Mouse (Mus musculus) urinary bladder, postnatal 10 days (tissue): ENCODE data around the gene Tgoln1.

Source experiments
- DNase-seq: peaks from one replicate; pipeline ENCODE4 v3.0.0; 2022; ENCODE audit warnings: low spot score

The Tgoln1 gene

DNA sequence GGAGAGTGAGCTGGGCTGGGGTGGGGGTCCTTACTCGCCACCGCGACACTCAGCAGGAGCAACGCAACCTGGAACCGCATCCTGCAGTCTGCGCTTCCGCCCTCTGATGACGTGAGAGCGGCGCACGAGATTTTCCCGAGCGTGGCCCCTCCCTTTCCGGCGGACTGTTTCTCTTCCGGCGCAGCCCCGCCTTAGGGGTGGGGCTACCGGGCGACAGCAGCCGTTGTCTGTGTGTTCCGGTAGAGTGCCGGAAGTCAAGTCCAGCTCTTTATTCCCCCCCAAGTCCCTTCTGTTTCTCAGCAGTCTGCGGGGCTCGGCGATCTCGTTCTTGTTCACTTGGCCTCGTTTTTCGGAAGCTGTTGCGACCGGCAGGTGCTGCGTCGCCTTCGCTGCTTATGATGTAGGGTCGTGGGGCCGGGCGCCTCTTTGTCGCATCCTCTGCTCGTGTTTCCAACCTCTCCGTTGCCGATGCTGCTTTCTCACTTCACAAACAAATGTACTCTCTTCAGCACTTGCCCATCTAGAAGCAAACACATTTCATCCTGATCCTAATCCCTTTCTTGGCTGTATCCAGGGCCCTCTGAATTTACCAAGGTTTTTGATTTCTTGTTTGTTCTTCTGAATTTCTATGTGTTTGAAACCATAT lies at the start of gene Tgoln1:
Gene Tgoln1, minus strand, starts transcription at position 358 of the 646 bp plus-strand sequence.
- DNase-seq, result peak; percentile 64

- DNase-seq, result no peak
Measured at GRCm38 (mm10) chr6:72664290-72664689, 47.5 kb upstream of the Tgoln1 start.

DNA sequence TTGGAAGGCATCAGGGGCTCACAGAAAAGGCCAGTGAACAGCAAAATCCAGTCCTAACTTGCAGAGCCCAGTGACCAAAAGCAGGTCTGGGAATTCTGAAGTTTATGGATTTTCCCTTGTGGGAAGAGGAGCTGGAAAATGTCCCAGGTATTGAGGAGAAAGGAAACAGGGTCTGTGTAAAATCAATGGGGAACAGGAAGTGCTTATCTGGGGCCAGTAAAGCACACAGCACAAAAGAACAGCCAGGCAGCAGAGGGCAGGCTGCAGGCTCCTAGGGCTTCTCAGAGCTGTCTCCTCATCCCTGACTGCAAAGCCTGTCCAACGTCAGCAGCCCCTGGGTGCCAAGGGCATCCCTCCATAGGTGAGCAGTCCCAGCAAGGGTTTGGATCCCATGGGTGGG lies 46.2 kb upstream of the Tgoln1 start:
- DNase-seq, result no peak

DNA sequence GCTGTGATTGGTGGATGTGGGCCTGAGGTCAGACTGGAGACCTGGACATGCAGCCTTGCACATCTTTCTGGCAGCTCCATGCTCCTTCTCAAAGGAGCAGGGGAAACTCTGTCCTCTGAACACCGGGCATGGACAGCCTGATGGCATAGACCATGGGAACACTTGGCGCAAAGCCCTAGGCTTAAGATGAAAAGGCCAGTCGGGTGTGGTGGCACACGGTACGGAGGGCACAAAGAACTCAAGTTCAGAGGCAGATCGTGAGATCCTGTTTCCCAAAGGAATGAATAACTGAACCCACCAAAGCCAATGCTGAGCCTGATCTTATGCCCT lies 43.6 kb upstream of the Tgoln1 start:
- DNase-seq, result no peak

GRCm38 (mm10) chr6:72659717-72660390 lies 43.1 kb upstream of the Tgoln1 start:
- no peak for DNase-seq

DNA sequence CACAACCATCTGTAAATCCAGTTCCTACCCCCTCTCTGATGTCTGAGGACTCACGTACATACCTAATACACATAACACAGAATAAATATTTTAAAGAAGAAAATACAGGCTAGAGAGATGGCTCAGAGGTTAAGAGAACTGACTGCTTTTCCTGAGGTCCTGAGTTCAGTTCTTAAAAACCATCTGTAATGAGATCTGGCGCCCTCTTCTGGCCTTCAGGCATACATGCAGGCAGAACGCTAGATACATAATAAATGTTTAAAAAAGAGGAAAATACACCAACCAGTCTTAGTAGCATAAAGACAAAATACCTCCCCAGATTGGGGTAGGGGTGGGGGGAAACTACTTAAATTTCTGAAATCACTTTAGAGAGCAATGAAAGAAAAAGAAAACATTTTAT lies 41.2 kb upstream of the Tgoln1 start:
- no peak for DNase-seq

DNA sequence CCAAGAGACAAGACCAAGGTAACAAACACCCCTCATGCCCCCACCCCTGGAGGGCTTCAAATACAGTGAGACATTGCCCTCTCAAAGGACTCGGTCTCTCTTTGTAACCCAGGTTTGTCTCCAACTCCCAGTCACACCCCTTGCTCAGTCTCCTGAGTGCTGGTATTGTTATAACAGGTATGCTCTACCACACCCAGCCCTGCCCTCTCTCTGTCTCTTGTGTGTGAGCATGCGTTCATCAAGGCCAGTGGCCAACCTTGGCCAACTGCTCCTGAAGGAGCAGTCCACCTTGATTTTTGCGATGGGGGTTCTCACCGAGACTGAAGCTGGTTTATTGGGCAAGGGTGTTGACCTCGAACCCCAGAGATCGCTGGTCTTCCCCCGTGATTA lies 39.2 kb upstream of the Tgoln1 start:
- DNase-seq, result no peak

- no peak for DNase-seq
Measured at GRCm38 (mm10) chr6:72655309-72656052, 38.7 kb upstream of the Tgoln1 start.

- no peak for DNase-seq
Measured at GRCm38 (mm10) chr6:72654355-72654754, 37.6 kb upstream of the Tgoln1 start.

- no peak for DNase-seq
Measured at GRCm38 (mm10) chr6:72653419-72653818, 36.6 kb upstream of the Tgoln1 start.

GRCm38 (mm10) chr6:72650338-72650851 lies 33.6 kb upstream of the Tgoln1 start:
- DNase-seq, result no peak

DNA sequence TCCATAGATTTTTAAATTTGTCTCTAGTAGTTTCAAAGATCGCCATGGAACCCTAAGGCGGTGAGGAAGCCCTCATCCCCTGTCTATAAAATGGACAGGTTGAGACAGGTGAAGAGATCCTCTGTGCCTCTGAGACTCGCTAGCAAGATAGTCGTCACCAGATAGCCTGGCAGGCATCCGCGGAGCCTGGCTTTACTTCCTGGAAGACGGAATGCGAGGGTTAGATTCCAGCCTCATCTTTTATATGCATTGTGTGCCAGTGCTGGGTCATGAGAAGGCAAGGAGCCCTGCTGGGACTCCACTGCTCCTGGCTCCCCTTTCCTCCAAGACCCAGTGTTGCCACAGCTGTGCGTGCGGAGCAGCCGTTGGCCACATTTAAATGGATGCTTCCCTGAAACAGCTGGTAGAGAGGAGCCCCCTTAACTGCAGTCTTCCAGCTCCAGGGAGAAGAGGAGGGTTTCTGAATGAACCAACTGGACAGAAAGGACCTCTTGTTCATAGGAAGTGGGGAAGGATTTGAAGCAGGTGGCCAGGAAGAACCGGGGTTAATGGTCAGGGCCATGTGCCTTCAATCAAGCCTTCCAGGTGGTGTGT lies 31.3 kb upstream of the Tgoln1 start:
- DNase-seq, result no peak

DNA sequence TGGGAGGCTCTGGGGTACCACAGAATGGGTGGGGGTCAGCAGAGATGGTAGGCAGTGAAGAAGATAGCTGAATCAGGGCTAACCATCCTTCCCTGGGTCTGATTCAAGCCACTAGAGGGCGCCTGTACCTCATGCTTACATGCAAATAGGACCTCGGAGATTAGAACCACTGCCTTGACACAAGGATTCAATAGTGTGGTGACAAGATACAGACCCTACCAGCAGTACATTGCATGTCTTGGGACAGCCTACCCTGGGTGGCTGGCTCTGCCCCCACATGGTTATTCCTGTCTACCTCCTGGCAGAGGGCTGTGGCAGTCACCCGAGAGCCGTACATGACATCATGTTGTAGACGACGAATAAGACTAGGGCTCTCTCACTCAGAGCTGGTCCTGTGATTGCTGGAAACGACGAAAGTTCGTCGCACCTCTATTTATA lies 30.6 kb upstream of the Tgoln1 start:
- peak; percentile 28 for DNase-seq

DNA sequence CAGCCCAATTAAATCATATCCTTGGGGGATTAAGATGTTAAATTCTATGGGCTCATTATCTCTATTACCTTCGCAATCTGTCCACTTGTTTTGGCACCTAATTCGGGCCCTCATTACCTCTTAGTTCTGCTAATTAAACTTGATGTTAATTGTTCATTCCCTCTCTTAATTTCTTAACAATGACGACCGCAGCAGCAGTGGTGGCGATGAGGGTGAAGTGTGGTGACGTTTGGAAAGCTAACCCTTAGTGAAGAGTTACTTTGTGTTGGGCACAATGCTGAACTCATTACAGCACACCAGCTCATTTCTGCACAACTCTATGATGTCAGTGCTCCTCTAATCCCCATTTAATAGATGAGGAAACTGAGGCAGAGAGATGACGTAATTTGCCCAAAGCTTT lies 28.6 kb upstream of the Tgoln1 start:
- no peak for DNase-seq

GRCm38 (mm10) chr6:72644576-72644975 lies 27.8 kb upstream of the Tgoln1 start:
- DNase-seq, result no peak

DNA sequence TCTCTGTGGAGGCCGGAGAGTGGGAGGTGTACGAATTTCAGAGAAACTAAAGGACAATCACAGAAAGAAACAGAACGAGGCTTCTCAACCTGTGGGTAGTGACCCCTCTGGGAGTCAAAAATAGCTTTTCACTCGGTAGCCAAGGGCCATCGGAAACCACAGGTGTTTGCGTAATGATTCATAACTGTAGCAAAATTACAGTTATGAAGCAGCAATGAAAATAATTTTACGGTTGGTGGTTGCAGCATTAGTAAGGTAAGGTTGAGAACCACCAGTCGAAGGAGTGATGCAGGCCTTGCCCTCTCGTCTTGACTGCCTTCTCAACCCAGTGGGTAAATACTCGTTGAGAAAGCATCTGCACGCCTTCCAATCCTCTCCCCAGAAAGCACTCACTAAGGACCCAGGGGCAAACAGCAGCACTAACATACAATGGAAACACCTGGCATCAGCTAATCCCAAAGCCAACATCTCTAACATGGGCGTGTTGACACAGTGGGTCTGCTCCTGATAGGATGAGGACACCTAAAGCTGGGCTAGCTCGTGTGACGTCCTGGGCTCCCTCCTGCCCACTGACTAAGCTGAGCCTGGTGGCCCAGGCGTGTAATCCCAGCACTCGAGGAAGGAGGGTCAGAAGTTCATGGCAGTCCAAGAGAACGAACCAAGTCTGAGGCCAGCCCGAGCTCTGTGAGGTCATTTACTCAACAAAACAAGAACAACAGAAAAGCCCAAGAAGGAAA lies 24.6 kb upstream of the Tgoln1 start:
- no peak for DNase-seq

GRCm38 (mm10) chr6:72636940-72637339 lies 20.1 kb upstream of the Tgoln1 start:
- DNase-seq, result no peak

GRCm38 (mm10) chr6:72635760-72636431 lies 19.1 kb upstream of the Tgoln1 start:
- DNase-seq, result no peak

GRCm38 (mm10) chr6:72634311-72634710 lies 17.5 kb upstream of the Tgoln1 start:
- DNase-seq, result no peak

DNA sequence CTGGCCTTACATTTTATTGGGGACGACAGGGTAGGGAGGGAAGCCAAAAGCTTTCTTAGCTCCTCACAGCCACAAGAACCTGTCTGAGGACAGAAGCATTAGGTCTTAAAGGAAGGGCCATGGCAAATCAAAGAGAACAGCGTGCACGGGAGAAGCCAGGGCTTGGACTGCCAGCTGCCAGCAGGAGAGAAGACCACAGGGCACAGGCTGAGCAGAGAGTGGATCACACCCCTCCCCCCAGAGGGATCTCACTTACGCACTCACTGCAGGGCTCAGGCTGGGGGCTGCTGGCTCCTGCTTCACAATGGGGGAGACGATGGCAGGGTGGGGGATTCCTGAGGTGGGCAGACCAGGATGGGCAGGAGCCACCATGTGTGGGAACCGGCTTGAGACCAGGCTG lies 14.9 kb upstream of the Tgoln1 start:
- no peak for DNase-seq

- DNase-seq, result no peak
Measured at GRCm38 (mm10) chr6:72630961-72631360, 14.2 kb upstream of the Tgoln1 start.
